Mouse (Mus musculus) forebrain, embryonic 16.5 days (tissue): Measurements from ENCODE around the gene Gas1. TPM values are rescaled to one million over a fixed set of nuclear protein-coding genes. Genes with fewer than 3 reads are reported as not detected.

ENCODE experiments used
- ATAC-seq: fragments of 200-750 bp; cut with Nextera tagmentation; 2 replicates; pipeline ENCODE4 v1.8.0; 2017; ENCODE audit warnings: mild to moderate bottlenecking, moderate library complexity
- H3K27ac ChIP-seq: fragments of 300-500 bp; sonication (generic); 2 replicates; pipeline ENCODE4 v1.5.1; 2014; ENCODE audit warnings: low read length, control low read depth
- H3K27me3 ChIP-seq: fragments of 300-500 bp; sonication (generic); replicated peaks from 2 replicates; pipeline ENCODE4 v1.6.1; 2014; ENCODE audit warnings: low read length; ENCODE audit not compliant: control insufficient read depth, insufficient read depth
- H3K36me3 ChIP-seq: fragments of 300-500 bp; sonication (generic); 2 replicates; pipeline ENCODE4 v1.6.1; 2014; ENCODE audit not compliant: control insufficient read depth, insufficient read depth
- H3K4me1 ChIP-seq: fragments of 300-500 bp; sonication (generic); replicated peaks from 2 replicates; pipeline ENCODE4 v1.6.1; 2014; ENCODE audit warnings: low read length; ENCODE audit not compliant: control insufficient read depth, insufficient read depth
- H3K4me2 ChIP-seq: fragments of 300-500 bp; sonication (generic); 2 replicates; pipeline ENCODE4 v1.6.1; 2014; ENCODE audit warnings: mild to moderate bottlenecking, low read length, control low read depth
- H3K4me3 ChIP-seq: fragments of 300-500 bp; sonication (generic); replicated peaks from 2 replicates; pipeline ENCODE4 v1.5.1; 2014; ENCODE audit warnings: mild to moderate bottlenecking, low read length, control low read depth
- H3K9ac ChIP-seq: fragments of 300-500 bp; sonication (generic); replicated peaks from 2 replicates; pipeline ENCODE4 v1.6.1; 2014; ENCODE audit warnings: low read depth, low read length, control low read depth
- H3K9me3 ChIP-seq: fragments of 300-500 bp; sonication (generic); 2 replicates; pipeline ENCODE4 v1.6.1; 2016; ENCODE audit warnings: low read length; ENCODE audit not compliant: control insufficient read depth
- WGBS: fragments of 180-500 bp; shearing (Covaris S2); extraction: QIAGEN DNeasy Blood & Tissue Kit; methylation state at CpG from one replicate; pipeline ENCODE4 v1.1.7; 2014; 5-methylcytosine and 5-hydroxymethylcytosine counted together
- polyA plus RNA-seq: library from polyadenylated mRNA; unstranded; fragments of >200 nt; fragmentation: Nextera tagmentation; extraction: Ambion mirVana; gene quantifications from 2 replicates; pipeline ENCODE4 v1.2.1, GENCODE M21; 2015

The Gas1 gene
- polyA plus RNA-seq, 1 experiment from 2014 or later, result 18.8 TPM

GRCm38 (mm10) chr13:60175490-60176135, 1.6 kb downstream of the Gas1 start:
- peaks cover 5% of the 10 kb centered on the region for H3K27me3 ChIP-seq
- under 1% methylated on average over 54 of the region's 59 CpGs for WGBS
- ATAC-seq, result peak; percentile 4
- H3K4me3 ChIP-seq, result peak overlapping the region; percentile 78
- peak overlapping the region; percentile 87 for H3K9ac ChIP-seq
- H3K4me2 ChIP-seq, result peak overlapping the region; percentile 81
- no peaks in the 10 kb centered on the region for H3K9me3 ChIP-seq
- no peaks in the 10 kb centered on the region for H3K36me3 ChIP-seq
- peaks cover 27% of the 10 kb centered on the region for H3K4me1 ChIP-seq
- peak overlapping the region; percentile 89 for H3K27ac ChIP-seq

- no peak for ATAC-seq
- peak overlapping the region; percentile 81 for H3K4me2 ChIP-seq
- no peak overlapping the region for H3K27ac ChIP-seq
- H3K27me3 ChIP-seq, result peaks cover 5% of the 10 kb centered on the region
- no peaks in the 10 kb centered on the region for H3K36me3 ChIP-seq
- WGBS, result under 1% methylated on average over 7 of the region's 7 CpGs
- H3K4me1 ChIP-seq, result peaks cover 27% of the 10 kb centered on the region
- no peaks in the 10 kb centered on the region for H3K9me3 ChIP-seq
- peak overlapping the region; percentile 87 for H3K9ac ChIP-seq
- H3K4me3 ChIP-seq, result peak overlapping the region; percentile 78
These were observed 2.2 kb downstream of the Gas1 start for GRCm38 (mm10) chr13:60174953-60175352.

- peaks cover 5% of the 10 kb centered on the region for H3K27me3 ChIP-seq
- H3K9ac ChIP-seq, result no peak overlapping the region
- WGBS, result 5% methylated on average over 12 of the region's 12 CpGs
- no peaks in the 10 kb centered on the region for H3K9me3 ChIP-seq
- H3K4me2 ChIP-seq, result peak overlapping the region; percentile 22
- peak overlapping the region; percentile 19 for H3K4me3 ChIP-seq
- no peak for ATAC-seq
- no peak overlapping the region for H3K27ac ChIP-seq
- no peaks in the 10 kb centered on the region for H3K36me3 ChIP-seq
- H3K4me1 ChIP-seq, result peaks cover 27% of the 10 kb centered on the region
These were observed 3.3 kb downstream of the Gas1 start for GRCm38 (mm10) chr13:60173591-60174524.

- Histone ChIP-seq H3K9me3 (no peaks in the 10 kb centered on the region), H3K36me3 (no peaks in the 10 kb centered on the region), H3K4me3 (no peak overlapping the region), H3K4me2 (no peak overlapping the region), H3K9ac (no peak overlapping the region), H3K4me1 (peaks cover 25% of the 10 kb centered on the region), H3K27me3 (peaks cover 5% of the 10 kb centered on the region), H3K27ac (no peak overlapping the region)
- no peak for ATAC-seq
- WGBS, result 3% methylated on average over 3 of the region's 3 CpGs
These were observed 4.0 kb downstream of the Gas1 start for GRCm38 (mm10) chr13:60173186-60173585.

GRCm38 (mm10) chr13:60172366-60173017, 4.7 kb downstream of the Gas1 start:
- H3K36me3 ChIP-seq, result no peaks in the 10 kb centered on the region
- H3K4me3 ChIP-seq, result no peak overlapping the region
- H3K4me1 ChIP-seq, result peaks cover 22% of the 10 kb centered on the region
- H3K9me3 ChIP-seq, result no peaks in the 10 kb centered on the region
- WGBS, result 17% methylated on average over 7 of the region's 7 CpGs
- ATAC-seq, result no peak
- no peak overlapping the region for H3K4me2 ChIP-seq
- H3K9ac ChIP-seq, result no peak overlapping the region
- peaks cover 5% of the 10 kb centered on the region for H3K27me3 ChIP-seq
- no peak overlapping the region for H3K27ac ChIP-seq

GRCm38 (mm10) chr13:60171781-60172180, 5.4 kb downstream of the Gas1 start:
- no peaks in the 10 kb centered on the region for H3K36me3 ChIP-seq
- no peak overlapping the region for H3K27ac ChIP-seq
- WGBS, result 58% methylated on average over 8 of the region's 8 CpGs
- H3K27me3 ChIP-seq, result peaks cover 5% of the 10 kb centered on the region
- no peaks in the 10 kb centered on the region for H3K9me3 ChIP-seq
- H3K9ac ChIP-seq, result no peak overlapping the region
- no peak overlapping the region for H3K4me2 ChIP-seq
- H3K4me1 ChIP-seq, result peaks cover 21% of the 10 kb centered on the region
- H3K4me3 ChIP-seq, result no peak overlapping the region
- ATAC-seq, result no peak

GRCm38 (mm10) chr13:60170898-60171715, 6.1 kb downstream of the Gas1 start:
- Histone ChIP-seq H3K27me3 (peaks cover 5% of the 10 kb centered on the region), H3K9me3 (no peaks in the 10 kb centered on the region), H3K36me3 (no peaks in the 10 kb centered on the region), H3K4me2 (no peak overlapping the region), H3K4me1 (peaks cover 21% of the 10 kb centered on the region), H3K9ac (no peak overlapping the region), H3K4me3 (no peak overlapping the region), H3K27ac (no peak overlapping the region)
- ATAC-seq, result no peak; the same call in 1 of the 2 replicates
- WGBS, result 24% methylated on average over 21 of the region's 21 CpGs

- 100% methylated on average over 2 of the region's 2 CpGs for WGBS
- Histone ChIP-seq H3K4me1 (peaks cover 14% of the 10 kb centered on the region), H3K4me3 (no peak overlapping the region), H3K4me2 (no peak overlapping the region), H3K27me3 (peaks cover 5% of the 10 kb centered on the region), H3K9me3 (no peaks in the 10 kb centered on the region), H3K36me3 (no peaks in the 10 kb centered on the region), H3K27ac (no peak overlapping the region), H3K9ac (no peak overlapping the region)
- no peak for ATAC-seq
These were observed 8.1 kb downstream of the Gas1 start for GRCm38 (mm10) chr13:60169026-60169425.
